Mouse (Mus musculus) brain, embryonic 18.5 days (tissue): ENCODE measurements at regions not wholly inside any gene's neighbourhood (a gene's known extent, or its start where the extent isn't known, plus 50 kb on each side); places are given as distances from the start of the nearest gene placed in this dataset.

Experiments
- DNase-seq: peaks from one replicate; pipeline ENCODE4 v3.0.0-alpha.2; 2012; ENCODE audit warnings: low read depth, low spot score

- DNase-seq: no peak
Observed at GRCm38 (mm10) chr2:123486681-123487080, 603.1 kb upstream of the Sema6d start.

- no peak for DNase-seq
Observed at GRCm38 (mm10) chr2:123506162-123506561, 583.6 kb upstream of the Sema6d start.

GRCm38 (mm10) chr2:123507095-123507494 lies 582.7 kb upstream of the Sema6d start:
- no peak for DNase-seq

GRCm38 (mm10) chr2:123528915-123529314 lies 560.9 kb upstream of the Sema6d start:
- no peak for DNase-seq

GRCm38 (mm10) chr2:123532946-123533791 lies 556.6 kb upstream of the Sema6d start:
- peak; percentile 66 for DNase-seq

- no peak for DNase-seq
Observed at GRCm38 (mm10) chr2:123551249-123551850, 538.4 kb upstream of the Sema6d start.

GRCm38 (mm10) chr2:123558123-123558650 lies 531.6 kb upstream of the Sema6d start:
- DNase-seq: no peak
